Mouse (Mus musculus) testis, adult 2 months (tissue): Measurements from ENCODE around the gene Tgfbr3. TPM values are rescaled to one million over a fixed set of nuclear protein-coding genes. Genes with fewer than 3 reads are reported as not detected.

ENCODE experiments used
- H3K27ac ChIP-seq: fragments of 200-500 bp; 2 replicates; pipeline ENCODE4 v1.5.1; 2012; ENCODE audit warnings: low read depth, low read length; ENCODE audit not compliant: control insufficient read depth, insufficient read depth
- H3K27me3 ChIP-seq: fragments of 200-500 bp; 2 replicates; pipeline ENCODE4 v1.6.1; 2012; ENCODE audit warnings: mild to moderate bottlenecking, low read length, moderate library complexity; ENCODE audit not compliant: control insufficient read depth, insufficient read depth
- H3K36me3 ChIP-seq: fragments of 200-500 bp; 2 replicates; pipeline ENCODE4 v1.6.1; 2012; ENCODE audit warnings: mild to moderate bottlenecking, low read length; ENCODE audit not compliant: control insufficient read depth, insufficient read depth
- H3K4me1 ChIP-seq: fragments of 200-500 bp; 2 replicates; pipeline ENCODE4 v1.6.1; 2012; ENCODE audit warnings: low read length; ENCODE audit not compliant: control insufficient read depth, insufficient read depth
- H3K4me3 ChIP-seq: fragments of 200-500 bp; 2 replicates; pipeline ENCODE4 v1.5.1; 2012; ENCODE audit warnings: low read depth, mild to moderate bottlenecking, low read length, moderate library complexity, mixed read lengths; ENCODE audit not compliant: control insufficient read depth
- CTCF ChIP-seq: fragments of 200-500 bp; IDR thresholded peaks from 2 replicates; pipeline ENCODE4 v1.5.1; 2012; ENCODE audit warnings: low read depth, mild to moderate bottlenecking, inconsistent platforms, low read length, moderate library complexity; ENCODE audit not compliant: control insufficient read depth, insufficient read depth, insufficient replicate concordance
- POLR2A ChIP-seq: fragments of 200-500 bp; IDR thresholded peaks from 2 replicates; pipeline ENCODE4 v1.6.1; 2012; ENCODE audit warnings: low read depth, mild to moderate bottlenecking, inconsistent platforms, low read length, moderate library complexity; ENCODE audit not compliant: control insufficient read depth
- polyA plus RNA-seq: library from polyadenylated mRNA; depleted of rRNA; stranded (reverse); fragments of >200 nt; gene quantifications from 2 replicates; pipeline ENCODE4 v1.2.3, GENCODE M21; 2012

Gene Tgfbr3
- polyA plus RNA-seq, 1 experiment: 8.4 TPM

GRCm38 (mm10) chr5:107167872-107168300, 121.5 kb downstream of the Tgfbr3 start:
- no peaks in the 10 kb centered on the region for H3K4me1 ChIP-seq
- H3K4me3 ChIP-seq: no peak overlapping the region
- TF ChIP-seq CTCF (no peak), POLR2A (no peak)
- no peaks in the 10 kb centered on the region for H3K27me3 ChIP-seq
- no peaks in the 10 kb centered on the region for H3K36me3 ChIP-seq
- H3K27ac ChIP-seq: peak overlapping the region; percentile 42; the same call in 1 of the 2 replicates

- Histone ChIP-seq H3K4me1 (no peaks in the 10 kb centered on the region), H3K36me3 (no peaks in the 10 kb centered on the region), H3K27ac (peak overlapping the region; percentile 42), H3K4me3 (no peak overlapping the region), H3K27me3 (no peaks in the 10 kb centered on the region)
- no peak for TF ChIP-seq POLR2A
- TF ChIP-seq CTCF: no peak
Measured at GRCm38 (mm10) chr5:107167373-107167772, 122.1 kb downstream of the Tgfbr3 start.

- Histone ChIP-seq H3K36me3 (no peaks in the 10 kb centered on the region), H3K4me3 (no peak overlapping the region), H3K27me3 (no peaks in the 10 kb centered on the region), H3K4me1 (no peaks in the 10 kb centered on the region), H3K27ac (no peak overlapping the region; the same call in 1 of the 2 replicates)
- TF ChIP-seq POLR2A (no peak), CTCF (no peak)
Measured at GRCm38 (mm10) chr5:107166659-107167370, 122.6 kb downstream of the Tgfbr3 start.

- no peak for TF ChIP-seq POLR2A
- no peak for TF ChIP-seq CTCF
- Histone ChIP-seq H3K27me3 (no peaks in the 10 kb centered on the region), H3K36me3 (no peaks in the 10 kb centered on the region), H3K4me1 (no peaks in the 10 kb centered on the region), H3K4me3 (no peak overlapping the region), H3K27ac (no peak overlapping the region)
Measured at GRCm38 (mm10) chr5:107165734-107166133, 123.7 kb downstream of the Tgfbr3 start.

GRCm38 (mm10) chr5:107165271-107165670, 124.2 kb downstream of the Tgfbr3 start:
- TF ChIP-seq POLR2A: no peak
- no peak for TF ChIP-seq CTCF
- Histone ChIP-seq H3K4me1 (no peaks in the 10 kb centered on the region; the same call in 1 of the 2 replicates), H3K36me3 (no peaks in the 10 kb centered on the region), H3K27ac (no peak overlapping the region), H3K4me3 (no peak overlapping the region), H3K27me3 (no peaks in the 10 kb centered on the region)

- Histone ChIP-seq H3K4me3 (no peak overlapping the region), H3K4me1 (no peaks in the 10 kb centered on the region; the same call in 1 of the 2 replicates), H3K27ac (no peak overlapping the region), H3K27me3 (no peaks in the 10 kb centered on the region), H3K36me3 (no peaks in the 10 kb centered on the region)
- TF ChIP-seq CTCF (no peak), POLR2A (no peak)
Measured at GRCm38 (mm10) chr5:107164856-107165255, 124.6 kb downstream of the Tgfbr3 start.

GRCm38 (mm10) chr5:107164146-107164545, 125.3 kb downstream of the Tgfbr3 start:
- Histone ChIP-seq H3K4me1 (peaks cover 3% of the 10 kb centered on the region), H3K27me3 (no peaks in the 10 kb centered on the region), H3K4me3 (no peak overlapping the region), H3K36me3 (no peaks in the 10 kb centered on the region), H3K27ac (no peak overlapping the region)
- TF ChIP-seq POLR2A: no peak
- no peak for TF ChIP-seq CTCF
